Mouse (Mus musculus) CH12.LX (cell line): Measurements from ENCODE around the gene Lyl1. TPM values are rescaled to one million over a fixed set of nuclear protein-coding genes. Genes with fewer than 3 reads are reported as not detected.

Experiments used
- DNase-seq: peaks from one replicate; pipeline ENCODE4 v3.0.0-alpha.2; 2013; ENCODE audit errors: extremely low read depth
- H3K27ac ChIP-seq: 2 replicates; pipeline ENCODE4 v1.5.1; 2012; ENCODE audit warnings: low read depth, mild to moderate bottlenecking, control low read depth, moderate library complexity; ENCODE audit not compliant: insufficient read depth
- H3K27me3 ChIP-seq: replicated peaks from 2 replicates; pipeline ENCODE3; 2012; ENCODE audit warnings: inconsistent platforms
- H3K36me3 ChIP-seq, 2 experiments: replicated peaks in 1 of 2; 2 replicates each; pipeline versions ENCODE3 to v1.6.1; 2012; ENCODE audit warnings: inconsistent platforms in 1 of 2, low read length in 1 of 2, mild to moderate bottlenecking in 1 of 2, mixed read lengths in 1 of 2, moderate library complexity in 1 of 2; ENCODE audit not compliant: control insufficient read depth in 1 of 2, insufficient read depth in 1 of 2
- H3K4me1 ChIP-seq, 2 experiments: 2 replicates each; pipeline ENCODE4 v1.6.1; 2012; ENCODE audit warnings: inconsistent platforms in 1 of 2, moderate library complexity in 1 of 2; ENCODE audit not compliant: insufficient read depth in 2 of 2, control insufficient read depth in 1 of 2
- H3K4me2 ChIP-seq: 2 replicates; pipeline ENCODE4 v1.6.1; 2012; ENCODE audit warnings: low read depth, mild to moderate bottlenecking, control low read depth; ENCODE audit not compliant: poor library complexity, insufficient read depth, severe bottlenecking
- H3K4me3 ChIP-seq, 3 experiments: fragments of 150-350 bp in 1 of 3; sonication (generic) in 1 of 3; replicated peaks in 1 of 3; 2 replicates each; pipeline versions ENCODE3 to v1.5.1; 2011 to 2012; ENCODE audit warnings: low read depth in 2 of 3, low read length in 2 of 3, mild to moderate bottlenecking in 2 of 3, moderate library complexity in 2 of 3, control low read depth in 1 of 3, improper control_type of control experiment in 1 of 3, inconsistent platforms in 1 of 3, mixed read lengths in 1 of 3; ENCODE audit not compliant: poor library complexity in 1 of 3
- H3K79me2 ChIP-seq: replicated peaks from 2 replicates; pipeline ENCODE4 v1.6.1; 2012; ENCODE audit warnings: mild to moderate bottlenecking, moderate library complexity; ENCODE audit not compliant: control insufficient read depth, poor library complexity, insufficient read depth, severe bottlenecking; ENCODE audit errors: extremely low read depth
- H3K9ac ChIP-seq: 2 replicates; pipeline ENCODE4 v1.6.1; 2012; ENCODE audit warnings: low read depth, mild to moderate bottlenecking, control low read depth, moderate library complexity; ENCODE audit not compliant: insufficient read depth
- H3K9me3 ChIP-seq: replicated peaks from 2 replicates; pipeline ENCODE3; 2012; ENCODE audit warnings: low read length, inconsistent platforms, mixed read lengths
- BHLHE40 ChIP-seq: IDR thresholded peaks from 2 replicates; pipeline ENCODE4 v1.6.1; 2011; ENCODE audit warnings: mild to moderate bottlenecking, low read depth, low read length, improper control_type of control experiment
- CHD1 ChIP-seq: IDR thresholded peaks from 2 replicates; pipeline ENCODE4 v1.6.1; 2012; ENCODE audit warnings: low read depth, low read length, improper control_type of control experiment, inconsistent platforms
- CHD2 ChIP-seq: IDR thresholded peaks from 2 replicates; pipeline ENCODE4 v1.6.1; 2011; ENCODE audit warnings: low read length, improper control_type of control experiment
- CTCF ChIP-seq, 2 experiments: IDR thresholded peaks in 1 of 2; conservative IDR thresholded peaks in 1 of 2; 2 replicates each; pipeline ENCODE4 v1.5.1; 2011 to 2012; ENCODE audit warnings: low read depth in 2 of 2, low read length in 2 of 2, improper control_type of control experiment in 1 of 2, inconsistent platforms in 1 of 2, mild to moderate bottlenecking in 1 of 2, moderate library complexity in 1 of 2
- E2F4 ChIP-seq: IDR thresholded peaks from 2 replicates; pipeline ENCODE4 v1.6.1; 2011; ENCODE audit warnings: low read depth, low read length, improper control_type of control experiment; ENCODE audit not compliant: insufficient replicate concordance
- ELF1 ChIP-seq: IDR thresholded peaks from 2 replicates; pipeline ENCODE4 v1.6.1; 2014; ENCODE audit warnings: low read depth, mild to moderate bottlenecking, inconsistent platforms, low read length, improper control_type of control experiment
- EP300 ChIP-seq: IDR thresholded peaks from 2 replicates; pipeline ENCODE4 v1.6.1; 2011; ENCODE audit warnings: low read length, improper control_type of control experiment
- ETS1 ChIP-seq: conservative IDR thresholded peaks from 2 replicates; pipeline ENCODE4 v1.6.1; 2012; ENCODE audit warnings: low read depth, mild to moderate bottlenecking, inconsistent platforms, low read length, improper control_type of control experiment, moderate library complexity
- GABPA ChIP-seq: IDR thresholded peaks from 2 replicates; pipeline ENCODE4 v1.6.1; 2012; ENCODE audit warnings: low read depth, low read length, improper control_type of control experiment, inconsistent platforms; ENCODE audit not compliant: insufficient replicate concordance
- HCFC1 ChIP-seq: IDR thresholded peaks from 2 replicates; pipeline ENCODE4 v1.6.1; 2012; ENCODE audit warnings: low read depth, mild to moderate bottlenecking, inconsistent platforms, low read length, improper control_type of control experiment
- IRF4 ChIP-seq: IDR thresholded peaks from 2 replicates; pipeline ENCODE4 v1.6.1; 2014; ENCODE audit warnings: low read depth, mild to moderate bottlenecking, inconsistent platforms, low read length, improper control_type of control experiment
- JUN ChIP-seq: IDR thresholded peaks from 2 replicates; pipeline ENCODE4 v1.6.1; 2011; ENCODE audit warnings: low read depth, mild to moderate bottlenecking, low read length, improper control_type of control experiment, moderate library complexity; ENCODE audit not compliant: insufficient read depth
- JUND ChIP-seq: conservative IDR thresholded peaks from 2 replicates; pipeline ENCODE4 v1.6.1; 2011; ENCODE audit warnings: low read depth, low read length, improper control_type of control experiment
- KAT2A ChIP-seq: IDR thresholded peaks from 2 replicates; pipeline ENCODE4 v1.6.1; 2012; ENCODE audit warnings: low read length, improper control_type of control experiment, inconsistent platforms; ENCODE audit not compliant: insufficient replicate concordance
- MAFK ChIP-seq: IDR thresholded peaks from 2 replicates; pipeline ENCODE4 v1.6.1; 2011; ENCODE audit warnings: low read length, improper control_type of control experiment; ENCODE audit not compliant: insufficient replicate concordance
- MAX ChIP-seq: IDR thresholded peaks from 2 replicates; pipeline ENCODE4 v1.6.1; 2011; ENCODE audit warnings: low read length, improper control_type of control experiment
- MAZ ChIP-seq: IDR thresholded peaks from 2 replicates; pipeline ENCODE4 v1.6.1; 2012; ENCODE audit warnings: low read depth, mild to moderate bottlenecking, inconsistent platforms, low read length, improper control_type of control experiment, moderate library complexity
- MEF2A ChIP-seq: IDR thresholded peaks from 2 replicates; pipeline ENCODE4 v1.6.1; 2014; ENCODE audit warnings: low read depth, mild to moderate bottlenecking, inconsistent platforms, low read length, improper control_type of control experiment, borderline replicate concordance
- MXI1 ChIP-seq: IDR thresholded peaks from 2 replicates; pipeline ENCODE4 v1.6.1; 2011; ENCODE audit warnings: mild to moderate bottlenecking, low read depth, low read length, improper control_type of control experiment
- MYC ChIP-seq: IDR thresholded peaks from 2 replicates; pipeline ENCODE4 v1.6.1; 2011; ENCODE audit warnings: low read depth, mild to moderate bottlenecking, improper control_type of control experiment, low read length
- NELFE ChIP-seq: IDR thresholded peaks from 2 replicates; pipeline ENCODE4 v1.6.1; 2011; ENCODE audit warnings: low read depth, low read length, improper control_type of control experiment
- NRF1 ChIP-seq: IDR thresholded peaks from 2 replicates; pipeline ENCODE4 v1.6.1; 2014; ENCODE audit warnings: low read depth, mild to moderate bottlenecking, inconsistent platforms, low read length, improper control_type of control experiment, moderate library complexity
- PAX5 ChIP-seq: IDR thresholded peaks from 2 replicates; pipeline ENCODE4 v1.6.1; 2012; ENCODE audit warnings: low read length, inconsistent platforms, mixed read lengths
- POLR2A ChIP-seq: IDR thresholded peaks from 2 replicates; pipeline ENCODE4 v1.6.1; 2011; ENCODE audit warnings: low read depth, mild to moderate bottlenecking, improper control_type of control experiment, low read length
- POLR2AphosphoS2 ChIP-seq: IDR thresholded peaks from 2 replicates; pipeline ENCODE4 v1.6.1; 2011; ENCODE audit warnings: low read depth, low read length, improper control_type of control experiment
- RAD21 ChIP-seq: IDR thresholded peaks from 2 replicates; pipeline ENCODE4 v1.6.1; 2011; ENCODE audit warnings: low read depth, mild to moderate bottlenecking, low read length, improper control_type of control experiment, moderate library complexity
- RCOR1 ChIP-seq: conservative IDR thresholded peaks from 2 replicates; pipeline ENCODE4 v1.6.1; 2012; ENCODE audit warnings: low read depth, mild to moderate bottlenecking, inconsistent platforms, low read length, improper control_type of control experiment
- SIN3A ChIP-seq: IDR thresholded peaks from 2 replicates; pipeline ENCODE4 v1.6.1; 2012; ENCODE audit warnings: low read length, improper control_type of control experiment, inconsistent platforms
- SMC3 ChIP-seq: IDR thresholded peaks from 2 replicates; pipeline ENCODE4 v1.6.1; 2011; ENCODE audit warnings: low read depth, low read length, improper control_type of control experiment
- TBP ChIP-seq: conservative IDR thresholded peaks from 2 replicates; pipeline ENCODE4 v1.6.1; 2011; ENCODE audit warnings: low read depth, low read length, improper control_type of control experiment
- TCF12 ChIP-seq: IDR thresholded peaks from 2 replicates; pipeline ENCODE4 v1.6.1; 2014; ENCODE audit warnings: low read depth, mild to moderate bottlenecking, inconsistent platforms, low read length, improper control_type of control experiment
- UBTF ChIP-seq: IDR thresholded peaks from 2 replicates; pipeline ENCODE4 v1.6.1; 2012; ENCODE audit warnings: low read depth, mild to moderate bottlenecking, inconsistent platforms, low read length, improper control_type of control experiment, moderate library complexity
- USF1 ChIP-seq: IDR thresholded peaks from 2 replicates; pipeline ENCODE4 v1.6.1; 2014; ENCODE audit warnings: low read depth, mild to moderate bottlenecking, inconsistent platforms, low read length, improper control_type of control experiment
- USF2 ChIP-seq: conservative IDR thresholded peaks from 2 replicates; pipeline ENCODE4 v1.6.1; 2011; ENCODE audit warnings: low read depth, low read length, improper control_type of control experiment
- ZC3H11A ChIP-seq: IDR thresholded peaks from 2 replicates; pipeline ENCODE4 v1.6.1; 2012; ENCODE audit warnings: low read depth, mild to moderate bottlenecking, inconsistent platforms, low read length, improper control_type of control experiment
- ZKSCAN1 ChIP-seq: IDR thresholded peaks from 2 replicates; pipeline ENCODE4 v1.6.1; 2012; ENCODE audit warnings: low read depth, inconsistent platforms, low read length, improper control_type of control experiment, borderline replicate concordance
- ZMIZ1 ChIP-seq: IDR thresholded peaks from 2 replicates; pipeline ENCODE4 v1.6.1; 2012; ENCODE audit warnings: low read depth, mild to moderate bottlenecking, inconsistent platforms, low read length, improper control_type of control experiment
- ZNF384 ChIP-seq: IDR thresholded peaks from 2 replicates; pipeline ENCODE4 v1.6.1; 2012; ENCODE audit warnings: low read depth, low read length, improper control_type of control experiment, inconsistent platforms
- dilution Hi-C: fragments of 300-500 bp; cut with MboI; formaldehyde crosslinking; loops from 2 replicates; pipeline ENCODE4 v1.14.3; 2020; ENCODE audit warnings: low sequenced_read_pairs; ENCODE audit not compliant: extremely low pct_unique_long_range_greater_than_20kb, extremely low pct_ligation_motif_present
- in situ Hi-C: fragments of 300-500 bp; cut with MboI; formaldehyde crosslinking; loops from 3 replicates; pipeline ENCODE4 v1.14.3; 2019; ENCODE audit warnings: low sequenced_read_pairs, low pct_ligation_motif_present, low pct_unique_long_range_greater_than_20kb, mixed read lengths
- polyA plus RNA-seq: library from polyadenylated mRNA; unstranded; fragments of >175 nt; gene quantifications from 2 replicates; pipeline ENCODE4 v1.2.1, GENCODE M21; 2012; ENCODE audit warnings: low read depth; ENCODE audit not compliant: insufficient read length
- total RNA-seq, 2 experiments: library from RNA; depleted of rRNA; stranded (reverse); fragments of 300-350 nt in 1 of 2; fragments of >200 nt in 1 of 2; gene quantifications; 2 replicates each; pipeline ENCODE4 v1.2.3; 2012 to 2014

The Lyl1 gene
- total and polyA plus RNA-seq, 3 experiments, result 20.6 to 53.2 (median 38.5) TPM

DNA sequence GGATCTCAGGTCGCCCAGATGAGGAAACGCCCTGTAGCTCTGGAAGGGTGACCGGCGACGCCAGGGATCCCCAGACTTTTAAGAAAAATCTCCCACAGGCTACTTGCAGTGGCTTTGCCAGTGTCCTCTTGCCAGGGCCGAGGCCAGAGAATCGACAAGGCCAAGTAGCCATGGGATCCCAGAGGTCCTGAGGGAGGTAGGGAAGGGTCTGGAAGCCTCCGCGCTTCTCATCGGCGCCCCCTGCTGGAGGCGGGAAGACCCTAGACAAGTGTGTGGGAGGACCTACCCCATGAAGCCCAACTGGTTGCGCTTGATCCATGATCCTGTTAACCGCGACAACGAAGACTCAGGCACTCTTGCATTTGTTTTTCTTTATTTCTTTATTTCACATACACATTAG lies 3.1 kb downstream of the Lyl1 start:
- TF ChIP-seq TBP, result no peak
- no peak for TF ChIP-seq EP300
- no peak for TF ChIP-seq MAX
- TF ChIP-seq CHD1, result peak; percentile 36; the same call in 1 of the 2 replicates
- no peak for TF ChIP-seq UBTF
- TF ChIP-seq ZC3H11A, result no peak
- TF ChIP-seq RAD21, result peak; percentile 26
- no peak for TF ChIP-seq MYC
- TF ChIP-seq USF1, result no peak
- no peak for TF ChIP-seq POLR2A
- TF ChIP-seq MAZ, result 0 out of 2 replicates have a peak, but pooled peaks have one; percentile 50
- TF ChIP-seq JUND, result no peak
- TF ChIP-seq ETS1, result no peak
- no peak for TF ChIP-seq NELFE
- TF ChIP-seq JUN, result no peak
- peak; percentile 69 for TF ChIP-seq SIN3A
- no peak for TF ChIP-seq ZNF384
- TF ChIP-seq TCF12, result no peak
- no peak for TF ChIP-seq GABPA
- TF ChIP-seq KAT2A, result no peak
- TF ChIP-seq ZMIZ1, result peak; percentile 66
- TF ChIP-seq SMC3, result peak; percentile 54
- TF ChIP-seq BHLHE40, result 0 out of 2 replicates have a peak, but pooled peaks have one; percentile 17
- no peak for TF ChIP-seq RCOR1
- TF ChIP-seq HCFC1, result no peak
- TF ChIP-seq USF2, result no peak
- peak in 1 of 2 experiments; percentile 80; a peak in 3 of 4 replicates for TF ChIP-seq CTCF (conservative IDR thresholded peaks at IDR 0.05 in 1 of 2, IDR thresholded peaks at IDR 0.05 in 1 of 2; ENCODE audit: low read depth in 2 of 2, low read length in 2 of 2)
- TF ChIP-seq CHD2, result no peak
- TF ChIP-seq MEF2A, result no peak
- no peak for TF ChIP-seq NRF1
- TF ChIP-seq MXI1, result no peak; the same call in none of the 2 replicates
- TF ChIP-seq E2F4, result no peak
- no peak for TF ChIP-seq ZKSCAN1
- TF ChIP-seq PAX5, result no peak
- TF ChIP-seq IRF4, result no peak
- no peak for TF ChIP-seq MAFK
- no peak for TF ChIP-seq POLR2AphosphoS2
- peak; percentile 17; the same call in 1 of the 2 replicates for TF ChIP-seq ELF1
- dilution Hi-C loops, result no loop called here
- peak; percentile 68 for DNase-seq
- Histone ChIP-seq H3K79me2 (peaks cover 18% of the 10 kb centered on the region), H3K9ac (peak overlapping the region; percentile 45; the same call in 1 of the 2 replicates), H3K4me2 (peak overlapping the region; percentile 81), H3K9me3 (peaks cover 2% of the 10 kb centered on the region), H3K36me3 (peaks cover 13 to 36% of the 10 kb centered on the region in 2 experiments), H3K27me3 (no peaks in the 10 kb centered on the region), H3K27ac (peak overlapping the region; percentile 80), H3K4me1 (peaks cover 16 to 73% of the 10 kb centered on the region in 2 experiments), H3K4me3 (peak overlapping the region; percentile 16 to 48 (median 43))
- in situ Hi-C loops, result no loop called here
